Mouse (Mus musculus): ENCODE measurements around the gene Gpx8.
"Not testable (repeated sequence)": the region's sequence is repeated elsewhere in the genome, so short reads cannot be mapped to it uniquely, and the experiment has no call there.

Gene Gpx8

DNA sequence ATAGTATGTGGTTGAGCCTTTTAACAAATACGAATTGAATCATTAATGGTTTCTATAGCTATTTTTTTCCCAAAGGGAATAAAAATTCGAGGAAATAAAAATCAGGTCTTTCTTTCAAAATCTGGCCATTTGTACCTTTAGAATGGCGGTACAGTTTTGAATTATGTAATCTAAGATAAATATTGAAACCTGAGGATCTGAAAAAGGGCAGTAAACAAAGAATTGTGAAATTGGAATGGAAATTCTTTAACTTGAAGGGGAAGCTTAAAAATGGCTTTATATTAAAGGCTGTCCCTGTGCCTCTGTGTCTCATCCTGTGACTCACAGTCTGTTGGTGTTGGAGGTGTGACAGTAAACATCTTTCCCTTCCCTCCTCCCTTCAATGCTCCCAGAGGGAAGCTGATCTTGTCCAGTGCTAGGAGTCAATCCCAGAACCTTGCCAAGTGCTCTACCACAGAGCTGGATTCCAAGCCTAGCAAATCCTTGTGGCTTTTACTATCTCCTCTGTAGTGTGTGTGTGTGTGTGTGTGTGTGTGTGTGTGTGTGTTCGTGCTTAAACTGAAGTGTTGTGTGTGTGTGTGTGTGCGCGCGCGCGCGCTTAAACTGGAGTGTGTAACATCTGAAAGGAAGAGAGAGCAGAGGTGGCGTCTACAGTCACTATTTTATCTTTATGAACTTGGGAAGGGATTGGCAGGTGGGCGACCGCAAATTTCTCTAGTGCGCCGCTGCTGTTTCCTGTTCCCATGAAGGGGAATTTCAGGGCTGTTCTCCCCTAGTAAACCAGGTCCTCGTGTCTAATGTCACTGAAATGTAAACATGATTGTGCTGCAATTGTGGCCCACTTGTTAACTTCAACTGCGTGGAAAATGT, 22.7 kb downstream of the Gpx8 start:
- DNase-seq (ENCODE audit: low read depth) = no peak

DNA sequence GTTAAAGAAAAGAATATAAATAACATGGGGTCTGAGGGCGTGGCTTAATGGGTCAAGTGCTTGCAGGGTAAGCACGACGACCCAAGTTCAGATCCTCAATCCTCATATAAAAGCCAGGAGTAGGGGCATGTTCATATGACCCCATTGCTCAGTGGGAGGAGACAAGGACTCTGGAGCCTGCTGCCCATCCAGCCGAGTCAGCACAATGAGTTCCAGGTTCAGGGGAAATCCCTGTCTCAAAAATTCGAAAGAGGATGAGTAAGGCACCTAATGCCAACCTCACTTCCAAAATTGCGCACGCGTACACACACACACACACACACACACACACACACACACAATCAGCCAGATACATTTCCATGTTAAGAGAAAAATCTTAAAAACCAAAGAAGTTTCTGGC, 23.7 kb downstream of the Gpx8 start:
- DNase-seq (ENCODE audit: low read depth) = no peak

DNA sequence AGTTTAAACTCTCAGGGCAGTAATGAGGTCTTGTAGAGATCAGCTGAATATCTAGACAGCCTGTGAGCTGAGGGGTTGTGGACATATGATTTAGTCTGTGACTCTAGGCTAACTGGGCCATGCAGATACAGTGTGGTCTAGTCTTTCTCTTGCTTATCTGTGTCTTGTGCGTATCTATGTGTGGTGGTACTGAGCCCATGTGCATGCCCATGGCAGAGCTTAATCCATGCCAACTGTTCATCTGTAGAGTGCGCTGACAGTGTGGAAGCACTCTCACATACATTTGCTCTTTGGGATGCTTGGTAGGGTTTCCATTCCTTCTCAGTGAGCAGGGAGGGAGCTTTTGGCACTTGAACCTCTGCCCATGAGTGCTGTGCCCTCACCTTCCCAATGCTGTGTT, 24.7 kb downstream of the Gpx8 start:
- no peak for DNase-seq (ENCODE audit: low read depth)

DNA sequence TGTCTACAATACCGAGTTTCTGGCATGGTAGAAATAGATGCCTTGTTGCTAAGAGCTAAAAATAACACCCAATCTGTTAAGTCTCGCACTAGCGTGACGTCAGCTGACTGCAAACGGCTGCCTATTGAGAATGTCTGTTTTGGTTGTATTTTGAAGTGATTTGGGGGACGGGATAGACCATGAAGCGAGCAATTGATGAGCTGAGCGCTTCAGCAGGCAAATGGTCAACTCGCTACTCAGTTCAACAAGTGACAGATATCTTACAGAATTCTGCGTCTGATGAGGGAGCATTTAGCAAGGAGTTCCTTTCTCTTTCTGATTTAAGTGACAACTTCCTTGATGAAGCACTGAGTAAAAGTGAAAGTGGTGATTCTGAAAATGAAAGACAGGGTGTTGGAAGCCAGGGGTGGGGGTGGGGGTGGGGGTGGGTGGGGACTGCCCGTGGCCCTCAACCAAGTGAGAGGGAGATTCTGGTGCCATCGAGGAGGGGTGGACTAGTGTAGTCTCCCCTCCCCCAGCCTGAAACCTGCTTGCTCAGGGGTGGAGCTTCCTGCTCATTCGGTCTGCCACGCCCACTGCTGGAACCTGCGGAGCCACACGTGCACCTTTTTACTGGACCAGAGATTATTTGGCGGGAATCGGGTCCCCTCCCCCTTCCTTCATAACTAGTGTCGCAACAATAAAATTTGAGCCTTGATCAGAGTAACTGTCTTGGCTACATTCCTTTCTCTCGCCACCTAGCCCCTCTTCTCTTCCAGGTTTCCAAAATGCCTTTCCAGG, 32.8 kb downstream of the Gpx8 start:
- not testable (repeated sequence) for DNase-seq (ENCODE audit: low read depth)

DNA sequence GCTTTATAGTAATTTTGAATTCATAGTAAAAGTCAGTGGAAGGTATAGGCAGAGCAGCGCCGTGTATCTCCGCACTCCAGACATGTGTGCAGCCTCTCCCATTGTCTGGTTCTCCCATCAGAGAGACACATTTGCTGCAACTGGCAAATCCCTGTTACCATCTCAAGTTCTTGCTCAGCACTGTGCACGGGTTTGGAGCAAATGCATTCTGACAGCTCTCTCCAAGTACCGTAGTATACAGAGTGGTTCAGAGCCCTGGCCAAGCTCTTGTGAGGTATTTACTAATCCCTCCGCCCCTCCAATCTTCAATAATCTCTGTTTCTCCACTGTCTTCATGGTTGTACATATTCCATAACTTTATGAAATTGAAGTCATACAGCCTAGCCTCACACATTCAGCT, 33.5 kb downstream of the Gpx8 start:
- DNase-seq (ENCODE audit: low read depth) = no peak

DNA sequence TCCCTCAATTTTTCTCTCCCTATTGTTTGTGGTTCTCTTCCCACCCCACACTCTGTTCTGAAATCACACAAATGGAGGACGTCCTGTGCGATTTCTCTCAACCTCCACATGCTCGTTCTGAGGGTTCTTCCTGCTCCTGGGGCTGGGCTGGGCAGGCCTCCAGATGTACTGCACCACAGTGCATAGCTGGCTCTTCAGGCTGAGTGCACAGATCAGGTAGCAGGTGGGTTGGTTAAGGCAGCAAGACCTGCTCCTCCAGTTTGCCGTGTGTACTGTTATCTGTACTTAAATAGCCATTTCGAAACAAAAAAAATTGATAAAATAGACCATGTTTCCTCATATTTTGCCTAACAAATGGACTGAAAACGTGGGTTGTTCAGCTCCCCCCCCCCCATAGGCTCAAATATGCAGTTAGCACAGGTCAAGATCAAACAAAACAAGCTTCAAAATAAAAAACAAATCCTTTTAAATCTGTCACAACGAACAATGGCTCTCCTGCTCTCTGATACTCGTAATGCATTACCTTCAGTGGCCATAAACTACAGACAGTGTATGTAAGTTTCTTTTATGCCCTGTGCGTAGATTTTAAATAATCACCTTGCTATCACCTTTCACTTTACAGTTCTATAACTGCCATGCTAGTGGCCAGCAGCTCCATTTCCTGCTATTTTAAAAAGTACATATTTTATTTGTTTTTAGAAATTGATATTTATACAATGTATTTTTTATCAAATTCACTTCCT, 45.5 kb downstream of the Gpx8 start:
- DNase-seq (ENCODE audit: low read depth) = no peak

DNA sequence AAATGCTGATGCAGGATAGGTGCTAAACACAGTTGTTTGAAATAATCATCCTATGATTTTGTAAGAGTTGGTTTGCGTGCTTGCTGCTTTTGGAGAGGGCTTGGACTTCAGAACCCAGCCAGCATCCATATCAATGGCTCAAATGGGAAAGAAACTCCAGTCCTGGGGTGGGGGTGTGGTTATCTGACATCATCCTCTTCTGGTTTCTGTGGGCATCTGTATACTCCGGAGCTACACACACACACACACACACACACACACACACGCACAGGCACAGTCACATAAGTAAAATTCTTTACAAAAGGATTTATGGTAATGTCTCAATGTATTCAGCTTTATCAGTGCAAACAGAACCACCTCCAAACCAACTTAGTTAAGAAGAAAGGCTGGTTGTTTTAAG, 46.1 kb downstream of the Gpx8 start:
- no peak for DNase-seq (ENCODE audit: low read depth)

DNA sequence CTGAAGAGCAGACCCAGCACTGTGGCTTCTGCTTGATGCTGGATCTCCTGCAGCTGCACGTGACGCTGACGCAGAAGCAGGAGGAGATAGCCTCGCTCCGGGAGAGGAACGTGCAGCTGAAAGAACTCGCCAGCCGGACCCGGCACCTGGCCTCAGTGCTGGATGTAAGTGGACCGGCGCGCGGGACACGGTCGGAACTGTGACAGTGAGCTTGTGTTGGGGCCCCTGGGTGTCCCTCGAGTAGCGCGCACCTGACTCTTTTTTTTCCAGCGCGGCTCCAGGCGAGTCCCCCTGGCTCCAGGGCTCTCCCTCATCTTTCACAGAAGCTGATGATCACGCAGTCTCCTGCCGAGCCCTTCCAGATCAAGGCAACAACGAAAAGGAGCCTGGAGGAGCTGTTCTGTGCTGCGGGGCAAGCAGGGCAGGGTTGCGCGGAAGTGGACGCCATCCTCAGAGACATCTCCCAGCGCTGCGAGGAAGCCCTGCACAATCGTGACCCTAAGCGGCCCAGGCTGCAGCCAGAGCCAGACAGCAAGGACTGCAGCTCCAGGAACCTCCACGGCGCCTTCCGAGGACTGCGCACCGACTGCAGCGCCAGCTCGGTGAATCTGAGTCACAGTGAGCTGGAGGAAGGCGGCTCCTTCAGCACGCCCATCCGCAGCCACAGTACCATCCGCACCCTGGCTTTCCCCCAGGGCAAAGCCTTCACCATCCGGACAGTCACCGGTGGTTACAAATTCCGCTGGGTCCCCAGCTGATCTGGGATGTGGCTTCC, 47.6 kb downstream of the Gpx8 start:
- DNase-seq (ENCODE audit: low read depth) = peak; percentile 67

DNA sequence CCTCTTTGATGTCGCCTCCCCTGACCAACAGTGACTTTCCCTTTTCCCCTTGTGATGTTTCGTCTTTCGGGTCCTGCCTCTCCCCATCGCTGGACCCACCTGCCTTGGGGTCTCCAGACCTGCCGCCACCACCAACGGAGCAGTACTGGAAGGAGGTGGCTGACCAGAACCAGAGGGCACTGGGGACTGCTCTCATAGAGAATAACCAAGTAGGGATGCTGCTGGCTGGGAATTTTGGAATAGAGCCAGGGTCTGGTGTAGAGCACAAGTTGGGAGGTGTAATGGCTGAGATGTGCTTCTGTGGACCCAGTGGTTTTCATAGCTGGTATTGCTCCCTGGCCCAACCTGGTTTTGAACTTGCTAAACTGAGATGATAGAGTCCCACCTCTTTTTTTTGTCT, 48.8 kb downstream of the Gpx8 start:
- no peak for DNase-seq (ENCODE audit: low read depth)

DNA sequence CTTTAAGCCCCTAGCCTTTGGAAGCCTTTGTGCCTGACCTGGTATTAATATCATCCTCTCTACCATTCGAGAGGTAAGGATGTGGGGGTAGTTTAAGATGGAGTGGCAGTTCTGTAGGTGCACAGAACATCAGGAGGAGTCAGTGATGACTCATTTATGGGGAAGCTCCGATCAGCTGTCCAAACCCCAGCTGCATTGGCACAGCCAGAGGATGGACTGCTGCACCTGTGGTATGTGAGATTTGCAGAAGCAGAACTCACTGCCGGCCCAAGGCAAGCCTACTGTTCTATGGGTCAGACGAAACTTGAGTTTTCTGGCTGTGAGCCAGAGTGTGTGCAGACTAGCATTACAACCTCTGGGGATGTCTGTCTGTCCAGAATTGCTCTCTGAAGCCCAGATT, 49.8 kb downstream of the Gpx8 start:
- DNase-seq (ENCODE audit: low read depth) = peak; percentile 28

DNA sequence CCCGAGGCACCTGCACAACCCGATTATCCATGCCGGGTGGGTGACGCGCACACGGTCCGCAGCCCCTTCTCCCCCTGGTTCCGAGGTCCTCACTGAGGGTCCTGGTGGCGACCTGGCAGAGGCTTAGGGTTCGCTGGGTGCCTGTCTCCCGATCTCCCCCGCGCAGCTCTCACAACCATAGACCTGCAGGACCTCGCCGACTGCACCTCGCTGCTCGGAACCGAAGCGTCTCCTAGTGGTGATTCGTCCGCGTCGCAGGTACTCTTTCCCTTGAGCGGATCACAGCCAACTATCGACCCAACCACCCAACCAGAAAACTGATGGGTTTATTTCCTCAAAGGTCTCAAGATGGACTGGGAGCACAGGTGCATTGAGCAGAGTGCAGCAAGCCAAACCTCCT, 52.0 kb downstream of the Gpx8 start:
- DNase-seq (ENCODE audit: low read depth) = no peak

DNA sequence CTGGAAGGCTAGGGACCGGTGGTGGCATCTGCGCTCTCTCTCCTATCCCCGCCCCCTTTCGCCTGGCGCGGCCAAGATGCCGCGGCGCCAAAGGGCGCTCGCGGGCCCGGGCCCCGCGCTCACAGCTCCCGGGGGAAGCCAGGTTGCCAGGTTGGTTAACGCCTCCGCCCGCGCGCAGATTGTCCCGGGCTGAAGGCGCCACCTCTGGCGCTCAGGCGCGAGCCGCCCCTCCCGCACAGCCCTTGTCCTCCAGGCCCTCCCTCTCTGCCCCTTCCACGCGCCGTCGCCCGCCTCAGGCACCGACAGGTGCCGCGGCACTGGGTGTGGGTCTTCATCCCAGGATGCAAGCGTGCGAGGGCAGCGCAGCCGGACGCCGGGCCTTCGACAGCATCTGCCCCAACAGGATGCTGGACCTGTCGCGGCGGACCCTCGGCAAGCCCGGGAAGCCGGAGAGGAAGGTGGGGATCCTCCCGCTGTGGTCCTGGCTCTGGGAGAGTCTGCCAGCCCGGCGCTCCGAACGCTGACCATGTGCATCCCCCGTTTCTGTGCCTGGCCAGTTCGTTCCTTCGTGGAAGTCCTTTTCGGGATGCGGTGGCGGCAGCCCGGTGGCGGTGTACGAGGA, 52.6 kb downstream of the Gpx8 start, which contains the start of gene Mcidas:
Gene Mcidas (plus strand): TSS at position 315 of the 622 bp plus-strand sequence.
- DNase-seq (ENCODE audit: low read depth) = no peak
